Mouse (Mus musculus): ENCODE results near the gene Rragb. TPM values are rescaled to one million over a fixed set of nuclear protein-coding genes. Genes with fewer than 3 reads are reported as not detected.

The Rragb gene
- 0.50 and 1.2 TPM in 2 replicates for total RNA-seq (2023)

DNA sequence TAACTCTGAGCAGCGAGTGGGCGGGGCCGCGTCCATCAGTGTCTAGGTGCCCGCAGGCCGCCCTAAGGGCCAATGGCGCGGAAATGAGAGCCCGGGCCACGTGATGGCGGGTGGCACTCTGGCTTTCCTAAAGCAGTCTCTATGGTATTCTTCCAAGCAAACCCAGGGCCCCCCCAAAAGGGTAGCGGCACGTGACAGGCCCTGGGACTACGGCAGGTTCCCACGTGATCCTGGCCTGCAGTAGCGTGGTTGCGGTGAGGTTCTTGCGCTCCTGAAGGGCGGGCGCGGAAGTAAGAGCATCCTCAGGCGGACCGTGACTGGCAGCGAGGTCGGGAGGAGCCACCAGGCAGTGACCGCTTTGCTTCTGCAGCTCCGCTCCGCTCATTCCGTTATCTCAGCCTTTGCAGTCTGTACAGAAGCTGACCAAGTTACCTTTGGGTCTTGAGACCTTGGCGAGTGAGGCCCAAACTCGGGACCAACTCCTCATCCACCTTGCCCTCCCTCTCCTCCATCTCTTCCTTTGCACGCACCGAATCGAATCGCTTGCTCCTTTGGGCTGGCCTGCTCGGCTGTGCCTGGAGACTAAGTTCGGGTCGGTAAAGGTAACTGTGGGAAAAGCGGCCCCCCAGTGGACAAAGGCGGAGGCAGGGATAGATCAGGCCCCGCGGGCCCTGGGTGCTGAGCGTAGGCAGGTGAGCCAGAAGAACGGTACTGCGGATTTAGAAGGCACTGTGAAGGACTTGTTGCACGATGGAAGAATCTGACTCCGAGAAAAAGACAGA lies at the start of gene Rragb:
TSS of gene Rragb (plus strand) at position 248 of the 782 bp plus-strand sequence.

DNA sequence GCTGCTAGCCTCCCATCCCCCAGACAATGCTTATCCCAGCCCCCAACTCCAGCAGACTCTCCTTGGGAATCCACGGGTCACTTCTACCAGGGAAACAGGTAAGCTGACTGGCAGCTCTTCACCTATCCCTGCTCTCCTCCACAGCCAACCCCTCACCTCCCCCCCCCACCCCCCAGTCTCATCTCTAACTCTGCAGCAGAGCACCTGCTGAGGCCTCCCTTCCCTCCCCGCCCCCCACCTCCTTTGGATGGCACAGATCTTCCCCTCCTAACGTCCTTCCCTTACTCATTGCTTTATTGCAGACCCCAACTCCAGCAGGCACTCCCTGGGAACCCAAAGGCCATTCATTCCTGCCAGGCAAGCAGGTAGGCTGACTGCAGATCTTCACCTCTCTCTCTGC lies 21.3 kb upstream of the Rragb start, which contains the start of gene Foxr2:
TSS of gene Foxr2 (plus strand) at position 301 of the 400 bp plus-strand sequence.

Other genes with a start within 250 kb of the Rragb start
- not detected in 2 replicates for gene Usp51, start 133.5 kb upstream of the Rragb start, total RNA-seq (2023)
- not detected in 2 replicates for gene Mageh1, start 102.4 kb upstream of the Rragb start, total RNA-seq (2023)
- gene Foxr2, start 21.2 kb upstream of the Rragb start, total RNA-seq (2023): not detected in 2 replicates
- gene Klf8, start 97.5 kb downstream of the Rragb start, total RNA-seq (2023): 1.9 and 2.0 TPM in 2 replicates

Measured in neutrophil, adult 65 days (primary cell).